Mouse (Mus musculus): Measurements from ENCODE around the gene Gm11111. TPM values are rescaled to one million over a fixed set of nuclear protein-coding genes. Genes with fewer than 3 reads are reported as not detected.

Gm11111 gene
- not detected for total RNA-seq (2018; cell fraction: chromatin; rRNA removed)
- total RNA-seq (2018; cell fraction: cytosol; rRNA removed), result not detected
- total RNA-seq (2018; cell fraction: nucleus; rRNA removed), result not detected
- polyA plus RNA-seq (2018), result not detected in 3 replicates

- Histone ChIP-seq H3K36me3 (ENCODE audit: inconsistent target) (no peaks in the 10 kb centered on the region), H3K79me2 (ENCODE audit: inconsistent target) (no peaks in the 10 kb centered on the region), H3K4me3 (ENCODE audit: inconsistent target) (no peak within 1 kb of the TSS), H3K27ac (no peak within 1 kb of the TSS)
Measured at GRCm38 (mm10) chr5:98552395-98552794, at the start of gene Gm11111. Gene Gm11111, plus strand, starts transcription at chr5:98552695.

- WGBS (ENCODE audit: missing documents), result 83% methylated on average over 7 of the region's 7 CpGs
- Histone ChIP-seq H3K36me3 (ENCODE audit: inconsistent target) (no peaks in the 10 kb centered on the region), H3K79me2 (ENCODE audit: inconsistent target) (no peaks in the 10 kb centered on the region), H3K27ac (no peak overlapping the region), H3K4me3 (ENCODE audit: inconsistent target) (no peak overlapping the region)
Measured at GRCm38 (mm10) chr5:98516214-98516613, 36.3 kb upstream of the Gm11111 start.

- no peaks in the 10 kb centered on the region for H3K79me2 ChIP-seq (ENCODE audit: inconsistent target)
- no peak overlapping the region for H3K27ac ChIP-seq
- 78% methylated on average over 2 of the region's 2 CpGs for WGBS (ENCODE audit: missing documents)
- H3K36me3 ChIP-seq (ENCODE audit: inconsistent target), result no peaks in the 10 kb centered on the region
- no peak overlapping the region for H3K4me3 ChIP-seq (ENCODE audit: inconsistent target)
Measured at GRCm38 (mm10) chr5:98520118-98520517, 32.4 kb upstream of the Gm11111 start.

GRCm38 (mm10) chr5:98522270-98522977 is 30.1 kb upstream of the Gm11111 start:
- WGBS (ENCODE audit: missing documents), result 87% methylated on average over 7 of the region's 7 CpGs
- no peak overlapping the region for H3K4me3 ChIP-seq (ENCODE audit: inconsistent target)
- no peaks in the 10 kb centered on the region for H3K36me3 ChIP-seq (ENCODE audit: inconsistent target)
- H3K79me2 ChIP-seq (ENCODE audit: inconsistent target), result no peaks in the 10 kb centered on the region
- no peak overlapping the region for H3K27ac ChIP-seq

- Histone ChIP-seq H3K36me3 (ENCODE audit: inconsistent target) (no peaks in the 10 kb centered on the region), H3K27ac (no peak overlapping the region), H3K4me3 (ENCODE audit: inconsistent target) (no peak overlapping the region), H3K79me2 (ENCODE audit: inconsistent target) (no peaks in the 10 kb centered on the region)
- 82% methylated on average over 7 of the region's 7 CpGs for WGBS (ENCODE audit: missing documents)
Measured at GRCm38 (mm10) chr5:98523050-98523449, 29.4 kb upstream of the Gm11111 start.

GRCm38 (mm10) chr5:98523783-98524182 is 28.7 kb upstream of the Gm11111 start:
- Histone ChIP-seq H3K36me3 (ENCODE audit: inconsistent target) (no peaks in the 10 kb centered on the region), H3K79me2 (ENCODE audit: inconsistent target) (no peaks in the 10 kb centered on the region), H3K27ac (no peak overlapping the region), H3K4me3 (ENCODE audit: inconsistent target) (no peak overlapping the region)
- 83% methylated on average over 1 of the region's 1 CpGs for WGBS (ENCODE audit: missing documents)

- no peaks in the 10 kb centered on the region for H3K36me3 ChIP-seq (ENCODE audit: inconsistent target)
- no peak overlapping the region for H3K27ac ChIP-seq
- no peaks in the 10 kb centered on the region for H3K79me2 ChIP-seq (ENCODE audit: inconsistent target)
- no peak overlapping the region for H3K4me3 ChIP-seq (ENCODE audit: inconsistent target)
- 60% methylated on average over 1 of the region's 1 CpGs for WGBS (ENCODE audit: missing documents)
Measured at GRCm38 (mm10) chr5:98541333-98541732, 11.2 kb upstream of the Gm11111 start.

- no peaks in the 10 kb centered on the region for H3K79me2 ChIP-seq (ENCODE audit: inconsistent target)
- no peak overlapping the region for H3K4me3 ChIP-seq (ENCODE audit: inconsistent target)
- 60% methylated on average over 5 of the region's 5 CpGs for WGBS (ENCODE audit: missing documents)
- H3K36me3 ChIP-seq (ENCODE audit: inconsistent target), result no peaks in the 10 kb centered on the region
- no peak overlapping the region for H3K27ac ChIP-seq
Measured at GRCm38 (mm10) chr5:98550285-98550684, 2.2 kb upstream of the Gm11111 start.

- no peaks in the 10 kb centered on the region for H3K36me3 ChIP-seq (ENCODE audit: inconsistent target)
- no peak overlapping the region for H3K4me3 ChIP-seq (ENCODE audit: inconsistent target)
- H3K27ac ChIP-seq, result no peak overlapping the region
- H3K79me2 ChIP-seq (ENCODE audit: inconsistent target), result no peaks in the 10 kb centered on the region
- 46% methylated on average over 1 of the region's 1 CpGs for WGBS (ENCODE audit: missing documents)
Measured at GRCm38 (mm10) chr5:98550873-98551272, 1.6 kb upstream of the Gm11111 start.

GRCm38 (mm10) chr5:98552811-98553601 is 511 bp downstream of the Gm11111 start:
- 71% methylated on average over 7 of the region's 7 CpGs for WGBS (ENCODE audit: missing documents)
- Histone ChIP-seq H3K27ac (no peak overlapping the region), H3K4me3 (ENCODE audit: inconsistent target) (no peak overlapping the region), H3K79me2 (ENCODE audit: inconsistent target) (no peaks in the 10 kb centered on the region), H3K36me3 (ENCODE audit: inconsistent target) (no peaks in the 10 kb centered on the region)

- Histone ChIP-seq H3K36me3 (ENCODE audit: inconsistent target) (no peaks in the 10 kb centered on the region), H3K27ac (no peak overlapping the region), H3K4me3 (ENCODE audit: inconsistent target) (no peak overlapping the region), H3K79me2 (ENCODE audit: inconsistent target) (no peaks in the 10 kb centered on the region)
- 90% methylated on average over 4 of the region's 4 CpGs for WGBS (ENCODE audit: missing documents)
Measured at GRCm38 (mm10) chr5:98561301-98561700, 8.8 kb downstream of the Gm11111 start.

GRCm38 (mm10) chr5:98562806-98563205 is 10.3 kb downstream of the Gm11111 start:
- WGBS (ENCODE audit: missing documents), result 85% methylated on average over 9 of the region's 9 CpGs
- H3K4me3 ChIP-seq (ENCODE audit: inconsistent target), result no peak overlapping the region
- no peaks in the 10 kb centered on the region for H3K79me2 ChIP-seq (ENCODE audit: inconsistent target)

GRCm38 (mm10) chr5:98563801-98564200 is 11.3 kb downstream of the Gm11111 start:
- no peaks in the 10 kb centered on the region for H3K79me2 ChIP-seq (ENCODE audit: inconsistent target)
- H3K4me3 ChIP-seq (ENCODE audit: inconsistent target), result no peak overlapping the region
- 66% methylated on average over 6 of the region's 9 CpGs for WGBS (ENCODE audit: missing documents)
- H3K36me3 ChIP-seq (ENCODE audit: inconsistent target), result no peaks in the 10 kb centered on the region
- H3K27ac ChIP-seq, result no peak overlapping the region

More at GRCm38 (mm10) chr5:98562806-98563205, 10.3 kb downstream of the Gm11111 start:
- no peak overlapping the region for H3K27ac ChIP-seq
- H3K36me3 ChIP-seq (ENCODE audit: inconsistent target), result no peaks in the 10 kb centered on the region

- Histone ChIP-seq H3K4me3 (ENCODE audit: inconsistent target) (no peak overlapping the region), H3K27ac (no peak overlapping the region), H3K79me2 (ENCODE audit: inconsistent target) (no peaks in the 10 kb centered on the region), H3K36me3 (ENCODE audit: inconsistent target) (no peaks in the 10 kb centered on the region)
- 78% methylated on average over 5 of the region's 6 CpGs for WGBS (ENCODE audit: missing documents)
Measured at GRCm38 (mm10) chr5:98566461-98567193, 14.1 kb downstream of the Gm11111 start.
